Mouse (Mus musculus) heart, embryonic 15.5 days (tissue): ENCODE results near the gene Srpk2. TPM values are rescaled to one million over a fixed set of nuclear protein-coding genes. Genes with fewer than 3 reads are reported as not detected.
"Not testable (repeated sequence)": the region's sequence is repeated elsewhere in the genome, so short reads cannot be mapped to it uniquely, and the experiment has no call there.

Experiments
- ATAC-seq: fragments of 200-750 bp; cut with Nextera tagmentation; replicated peaks from 2 replicates; pipeline ENCODE4 v1.8.0; 2017; ENCODE audit warnings: low read depth, moderate TSS enrichment; ENCODE audit not compliant: insufficient number of reproducible peaks, insufficient read depth, low FRiP score
- H3K27ac ChIP-seq: fragments of 300-500 bp; sonication (generic); 2 replicates; pipeline ENCODE4 v1.5.1; 2015; ENCODE audit warnings: mild to moderate bottlenecking, inconsistent platforms
- H3K27me3 ChIP-seq: fragments of 300-500 bp; sonication (generic); 2 replicates; pipeline ENCODE4 v1.6.1; 2015; ENCODE audit warnings: inconsistent platforms
- H3K36me3 ChIP-seq: fragments of 300-500 bp; sonication (generic); 2 replicates; pipeline ENCODE4 v1.6.1; 2015; ENCODE audit warnings: mild to moderate bottlenecking, inconsistent platforms
- H3K4me1 ChIP-seq: fragments of 300-500 bp; sonication (generic); replicated peaks from 2 replicates; pipeline ENCODE4 v1.6.1; 2015; ENCODE audit warnings: inconsistent platforms
- H3K4me2 ChIP-seq: fragments of 300-500 bp; sonication (generic); 2 replicates; pipeline ENCODE4 v1.6.1; 2015; ENCODE audit warnings: inconsistent platforms, mild to moderate bottlenecking, moderate library complexity
- H3K4me3 ChIP-seq: fragments of 300-500 bp; sonication (generic); 2 replicates; pipeline ENCODE4 v1.5.1; 2015; ENCODE audit warnings: mild to moderate bottlenecking, inconsistent platforms
- H3K9ac ChIP-seq: fragments of 300-500 bp; sonication (generic); 2 replicates; pipeline ENCODE4 v1.6.1; 2015; ENCODE audit warnings: mild to moderate bottlenecking, inconsistent platforms
- H3K9me3 ChIP-seq: fragments of 300-500 bp; sonication (generic); replicated peaks from 2 replicates; pipeline ENCODE4 v1.6.1; 2016; ENCODE audit warnings: inconsistent platforms
- WGBS: fragments of 180-500 bp; shearing (Covaris S2); methylation state at CpG from one replicate; pipeline ENCODE4 v1.1.7; 2015; ENCODE audit warnings: mixed read lengths; 5-methylcytosine and 5-hydroxymethylcytosine counted together
- polyA plus RNA-seq: library from polyadenylated mRNA; unstranded; fragments of >200 nt; fragmentation: Nextera tagmentation; extraction: Ambion mirVana; gene quantifications from 2 replicates; pipeline ENCODE4 v1.2.1, GENCODE M21; 2015

Gene Srpk2
- polyA plus RNA-seq, 1 experiment from 2014 or later: 40.5 TPM

- no peak overlapping the region for H3K27ac ChIP-seq
- H3K4me1 ChIP-seq: peaks cover 7% of the 10 kb centered on the region
- H3K9ac ChIP-seq: no peak overlapping the region
- 85% methylated on average over 4 of the region's 4 CpGs for WGBS
- ATAC-seq: no peak
- H3K4me2 ChIP-seq: no peak overlapping the region
- H3K27me3 ChIP-seq: no peaks in the 10 kb centered on the region
- H3K4me3 ChIP-seq: no peak overlapping the region
- no peaks in the 10 kb centered on the region for H3K9me3 ChIP-seq
- 0 out of 2 replicates have a peak, but pooled peaks cover 4% of the 10 kb centered on the region for H3K36me3 ChIP-seq
These were observed 124.2 kb downstream of the Srpk2 start for GRCm38 (mm10) chr5:23560171-23560570.

GRCm38 (mm10) chr5:23556007-23556770 is 128.2 kb downstream of the Srpk2 start:
- Histone ChIP-seq H3K36me3 (no peaks in the 10 kb centered on the region), H3K27ac (no peak overlapping the region), H3K4me3 (no peak overlapping the region), H3K9ac (no peak overlapping the region), H3K9me3 (no peaks in the 10 kb centered on the region), H3K4me2 (no peak overlapping the region), H3K4me1 (peaks cover 19% of the 10 kb centered on the region), H3K27me3 (no peaks in the 10 kb centered on the region)
- WGBS: 56% methylated on average over 7 of the region's 7 CpGs
- no peak for ATAC-seq

- not testable (repeated sequence) for H3K36me3 ChIP-seq, H3K9me3 ChIP-seq, H3K4me3 ChIP-seq, H3K4me2 ChIP-seq, H3K27ac ChIP-seq, H3K9ac ChIP-seq, H3K27me3 ChIP-seq, ATAC-seq
- WGBS: 34% methylated on average over 3 of the region's 3 CpGs
- H3K4me1 ChIP-seq: peaks cover 19% of the 10 kb centered on the region
These were observed 131.1 kb downstream of the Srpk2 start for GRCm38 (mm10) chr5:23553338-23553737.

- 46% methylated on average over 5 of the region's 5 CpGs for WGBS
- ATAC-seq: peak; percentile 70; the same call in 1 of the 2 replicates
- Histone ChIP-seq H3K36me3 (peaks cover 1% of the 10 kb centered on the region; the same call in 1 of the 2 replicates), H3K4me3 (no peak overlapping the region), H3K4me2 (no peak overlapping the region), H3K4me1 (peaks cover 19% of the 10 kb centered on the region), H3K27me3 (no peaks in the 10 kb centered on the region), H3K9me3 (no peaks in the 10 kb centered on the region), H3K9ac (no peak overlapping the region), H3K27ac (no peak overlapping the region)
These were observed 132.7 kb downstream of the Srpk2 start for GRCm38 (mm10) chr5:23551687-23552086.

- H3K4me3 ChIP-seq: no peak overlapping the region
- WGBS: 83% methylated on average over 7 of the region's 7 CpGs
- H3K27me3 ChIP-seq: no peaks in the 10 kb centered on the region
- H3K9me3 ChIP-seq: no peaks in the 10 kb centered on the region
- peaks cover 15% of the 10 kb centered on the region; the same call in 1 of the 2 replicates for H3K36me3 ChIP-seq
- H3K9ac ChIP-seq: no peak overlapping the region
- H3K27ac ChIP-seq: no peak overlapping the region
- no peak overlapping the region for H3K4me2 ChIP-seq
- H3K4me1 ChIP-seq: no peaks in the 10 kb centered on the region; the same call in 1 of the 2 replicates
- no peak for ATAC-seq
These were observed 148.7 kb downstream of the Srpk2 start for GRCm38 (mm10) chr5:23535692-23536091.

- Histone ChIP-seq H3K36me3 (peaks cover under 1% of the 10 kb centered on the region; the same call in 1 of the 2 replicates), H3K4me3 (no peak overlapping the region), H3K27me3 (no peaks in the 10 kb centered on the region), H3K9me3 (no peaks in the 10 kb centered on the region), H3K4me2 (no peak overlapping the region), H3K27ac (no peak overlapping the region), H3K4me1 (no peaks in the 10 kb centered on the region; the same call in 1 of the 2 replicates), H3K9ac (no peak overlapping the region)
- 77% methylated on average over 7 of the region's 7 CpGs for WGBS
- ATAC-seq: no peak
These were observed 152.8 kb downstream of the Srpk2 start for GRCm38 (mm10) chr5:23531541-23532096.

- no peak for ATAC-seq
- Histone ChIP-seq H3K9me3 (no peaks in the 10 kb centered on the region), H3K27me3 (no peaks in the 10 kb centered on the region), H3K9ac (no peak overlapping the region), H3K4me2 (no peak overlapping the region), H3K36me3 (no peaks in the 10 kb centered on the region; the same call in 1 of the 2 replicates), H3K27ac (no peak overlapping the region), H3K4me1 (no peaks in the 10 kb centered on the region; the same call in 1 of the 2 replicates), H3K4me3 (no peak overlapping the region)
- 95% methylated on average over 6 of the region's 6 CpGs for WGBS
These were observed 153.3 kb downstream of the Srpk2 start for GRCm38 (mm10) chr5:23531100-23531499.

- 64% methylated on average over 3 of the region's 3 CpGs for WGBS
- Histone ChIP-seq H3K4me2 (no peak overlapping the region), H3K27ac (no peak overlapping the region), H3K9me3 (no peaks in the 10 kb centered on the region), H3K4me1 (peaks cover 27% of the 10 kb centered on the region), H3K27me3 (no peaks in the 10 kb centered on the region), H3K9ac (no peak overlapping the region), H3K36me3 (peaks cover 15% of the 10 kb centered on the region; the same call in 1 of the 2 replicates), H3K4me3 (no peak overlapping the region)
- ATAC-seq: no peak
These were observed 159.8 kb downstream of the Srpk2 start for GRCm38 (mm10) chr5:23524621-23525020.

GRCm38 (mm10) chr5:23523936-23524335 is 160.5 kb downstream of the Srpk2 start:
- no peak overlapping the region for H3K4me3 ChIP-seq
- WGBS: 43% methylated on average over 3 of the region's 3 CpGs
- peak overlapping the region; percentile 20; the same call in 1 of the 2 replicates for H3K27ac ChIP-seq
- H3K4me1 ChIP-seq: peaks cover 34% of the 10 kb centered on the region
- no peak for ATAC-seq
- H3K9me3 ChIP-seq: no peaks in the 10 kb centered on the region
- H3K36me3 ChIP-seq: peaks cover 15% of the 10 kb centered on the region; the same call in 1 of the 2 replicates
- H3K27me3 ChIP-seq: no peaks in the 10 kb centered on the region
- no peak overlapping the region for H3K4me2 ChIP-seq
- H3K9ac ChIP-seq: no peak overlapping the region

GRCm38 (mm10) chr5:23521645-23522044 is 162.8 kb downstream of the Srpk2 start:
- ATAC-seq: no peak
- peaks cover 46% of the 10 kb centered on the region for H3K4me1 ChIP-seq
- H3K4me2 ChIP-seq: no peak overlapping the region
- H3K27me3 ChIP-seq: no peaks in the 10 kb centered on the region
- peaks cover 21% of the 10 kb centered on the region; the same call in 1 of the 2 replicates for H3K36me3 ChIP-seq
- H3K27ac ChIP-seq: no peak overlapping the region; the same call in 1 of the 2 replicates
- 88% methylated on average over 1 of the region's 1 CpGs for WGBS
- no peak overlapping the region for H3K9ac ChIP-seq
- no peaks in the 10 kb centered on the region for H3K9me3 ChIP-seq
- no peak overlapping the region for H3K4me3 ChIP-seq

- peak; percentile 54 for ATAC-seq
- peak overlapping the region; percentile 37 for H3K4me2 ChIP-seq
- no peak overlapping the region for H3K9ac ChIP-seq
- WGBS: 56% methylated on average over 3 of the region's 3 CpGs
- H3K36me3 ChIP-seq: peaks cover 15% of the 10 kb centered on the region; the same call in 1 of the 2 replicates
- H3K27ac ChIP-seq: peak overlapping the region; percentile 89
- no peaks in the 10 kb centered on the region for H3K9me3 ChIP-seq
- no peaks in the 10 kb centered on the region for H3K27me3 ChIP-seq
- peaks cover 45% of the 10 kb centered on the region for H3K4me1 ChIP-seq
- H3K4me3 ChIP-seq: no peak overlapping the region
These were observed 164.7 kb downstream of the Srpk2 start for GRCm38 (mm10) chr5:23519679-23520078.
